Mouse (Mus musculus) cerebellum, adult 2 months (tissue): ENCODE results near the gene Rpl24.

ENCODE experiments used
- CTCF ChIP-seq: fragments of 200-500 bp; IDR thresholded peaks from 2 replicates; pipeline ENCODE4 v1.5.1; 2011; ENCODE audit warnings: low read depth, mild to moderate bottlenecking, control low read depth, low read length, moderate library complexity, borderline replicate concordance; ENCODE audit not compliant: insufficient read depth
- POLR2A ChIP-seq: fragments of 200-500 bp; IDR thresholded peaks from 2 replicates; pipeline ENCODE4 v1.6.1; 2011; ENCODE audit warnings: low read length, control low read depth, borderline replicate concordance; ENCODE audit not compliant: insufficient read depth

DNA sequence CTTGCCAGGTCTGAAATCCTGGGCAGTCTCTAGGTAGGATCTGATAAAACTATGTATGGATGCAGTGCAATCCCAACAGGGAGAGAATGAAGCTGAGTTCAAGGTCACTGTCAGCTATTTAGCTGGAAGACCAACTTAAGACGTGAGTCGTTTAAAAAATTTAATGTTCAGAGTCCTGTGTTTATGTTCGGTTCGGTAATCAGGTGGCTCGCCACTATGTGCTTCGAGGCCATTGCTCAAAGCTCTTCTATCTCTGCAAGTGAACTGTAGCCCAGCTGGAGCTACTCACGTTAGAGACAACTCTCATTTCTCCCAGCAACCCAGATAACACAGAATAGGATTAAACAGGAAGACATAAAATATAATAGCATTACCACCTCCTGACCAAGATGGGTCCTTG is 48.0 kb downstream of the Rpl24 start:
- TF ChIP-seq CTCF (no peak), POLR2A (no peak)
